34 mouse cellular contexts compared by ENCODE assay signal in the genomic region with DNA sequence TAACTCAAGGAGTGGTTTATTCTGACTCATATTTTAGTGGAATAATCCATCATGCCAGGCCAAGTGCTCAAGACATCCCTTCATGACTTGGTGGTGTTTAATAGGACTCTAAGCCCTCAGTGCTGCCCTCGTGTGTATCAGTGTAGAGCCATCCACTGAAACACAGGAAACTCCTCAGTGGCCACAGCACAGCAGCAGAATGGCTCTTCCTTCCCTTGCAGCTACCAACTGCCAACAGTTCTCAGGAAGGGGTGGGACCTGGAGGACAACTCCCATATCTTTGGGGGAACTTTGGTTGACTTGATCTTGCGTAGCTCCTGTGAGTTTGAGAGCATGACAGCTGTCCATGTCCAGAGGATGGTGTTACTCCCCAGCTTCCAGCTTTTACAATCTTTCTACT. TPM values are rescaled to one million over a fixed set of nuclear protein-coding genes. Genes with fewer than 3 reads are reported as not detected.
A peak's percentile ranks its signal among the peaks of the same experiment; 100 is the strongest.
DNase-seq lines count a peak whose midpoint lies in the region; ATAC-seq and TF ChIP-seq lines count a peak whose summit lies in the region.
"Had no signal": no experiment of that assay in that cellular context is flagged by ENCODE, and none has a peak within 500 bp of the region (broad histone marks: within the 10 kb centered on the region; RNA-seq: fewer than 3 reads in every experiment).

No protein-coding gene starts in this region.

- DNase-seq in kidney, postnatal 36 days: peak; percentile 21 to 37
- peak; percentile 15 for DNase-seq in CH12.LX (ENCODE audit: extremely low read depth)
- DNase-seq in fibroblast of lung, adult 2 months (ENCODE audit: low read depth): peak; percentile 8
- no peak for DNase-seq in Muller cell, postnatal 12 days (ENCODE audit: inconsistent ontology term)
- DNase-seq in yolk sac, embryonic 10.5 days (ENCODE audit: low spot score): no peak
- no peak for DNase-seq in adrenal gland, postnatal 10 days
- DNase-seq: adrenal gland, adult 8-10 months; cerebellum, adult 8-10 months; cerebellum, postnatal 36 days; heart, postnatal 10 days; kidney, postnatal 4 days; left cerebral cortex, postnatal 4 days; lung, postnatal 10 days; right cerebral cortex, postnatal 25 days; spleen, adult 18-20 months had no signal

- TF ChIP-seq RAD21 in CH12.LX (IDR thresholded peaks at IDR 0.05; ENCODE audit: low read depth, low read length): no peak

- H3K4me1 ChIP-seq in kidney, embryonic 14.5 days (ENCODE audit: control insufficient read depth, insufficient read depth, low read length): peaks cover 6% of the 10 kb centered on the region; the same call in 1 of the 2 replicates
- peaks cover 0 to 12% of the 10 kb centered on the region in 2 experiments; a peak in 2 of 4 replicates for H3K4me1 ChIP-seq in CH12.LX (ENCODE audit: control insufficient read depth in 1 of 2, insufficient read depth in 2 of 2)
- H3K4me1 ChIP-seq: heart, embryonic 12.5 days; hindbrain, embryonic 12.5 days; limb, embryonic 15.5 days; liver, embryonic 15.5 days; midbrain, embryonic 13.5 days had no signal

- H3K27me3 ChIP-seq in kidney, embryonic 14.5 days (ENCODE audit: control insufficient read depth, insufficient read depth, low read length): no peaks in the 10 kb centered on the region
- H3K27me3 ChIP-seq in CH12.LX (replicated peaks): no peaks in the 10 kb centered on the region
- H3K27me3 ChIP-seq: heart, embryonic 12.5 days; hindbrain, embryonic 12.5 days; limb, embryonic 15.5 days; liver, embryonic 15.5 days; midbrain, embryonic 13.5 days had no signal

- no peak overlapping the region for H3K9ac ChIP-seq in kidney, embryonic 14.5 days (ENCODE audit: low read depth, low read length)
- H3K9ac ChIP-seq in CH12.LX (ENCODE audit: insufficient read depth, low read depth): no peak overlapping the region
- H3K9ac ChIP-seq: heart, embryonic 12.5 days; hindbrain, embryonic 12.5 days; limb, embryonic 15.5 days; liver, embryonic 15.5 days; midbrain, embryonic 13.5 days had no signal

- H3K79me2 ChIP-seq in CH12.LX (replicated peaks; ENCODE audit: control insufficient read depth, extremely low read depth, insufficient read depth, poor library complexity, severe bottlenecking): no peaks in the 10 kb centered on the region

- no peak overlapping the region for H3K4me3 ChIP-seq in kidney, embryonic 14.5 days (ENCODE audit: low read length)
- no peak overlapping the region for H3K4me3 ChIP-seq in CH12.LX (replicated peaks in 1 of 3; ENCODE audit: low read depth in 2 of 3, low read length in 2 of 3, poor library complexity in 1 of 3)
- H3K4me3 ChIP-seq: heart, embryonic 12.5 days; hindbrain, embryonic 12.5 days; left cerebral cortex, adult 2 months; limb, embryonic 15.5 days; liver, embryonic 15.5 days; midbrain, embryonic 13.5 days had no signal

- in situ Hi-C loops in CH12.LX (cut with MboI; ENCODE audit: low pct_ligation_motif_present, low pct_unique_long_range_greater_than_20kb, low sequenced_read_pairs): no loop called here

- H3K36me3 ChIP-seq in kidney, embryonic 14.5 days (ENCODE audit: control insufficient read depth, insufficient read depth, low read length): peaks cover 32% of the 10 kb centered on the region
- H3K36me3 ChIP-seq in CH12.LX (replicated peaks in 1 of 2; ENCODE audit: control insufficient read depth in 1 of 2, insufficient read depth in 1 of 2, low read length in 1 of 2): peaks cover 41 to 68% of the 10 kb centered on the region in 2 experiments

- WGBS in kidney, embryonic 14.5 days: 87% methylated on average over 2 of the region's 2 CpGs

- TF ChIP-seq POLR2A in CH12.LX (IDR thresholded peaks at IDR 0.05; ENCODE audit: low read depth, low read length): no peak

- no peak for ATAC-seq in kidney, embryonic 14.5 days (ENCODE audit: low FRiP score, low TSS enrichment)
- ATAC-seq: activated CD4-positive, CD25-positive, alpha-beta regulatory T cell, adult 4 months; forebrain, embryonic 14.5 days; midbrain, embryonic 13.5 days had no signal

- no peak overlapping the region for H3K27ac ChIP-seq in kidney, embryonic 14.5 days (ENCODE audit: low read depth, low read length)
- no peak overlapping the region for H3K27ac ChIP-seq in CH12.LX (ENCODE audit: insufficient read depth, low read depth)
- H3K27ac ChIP-seq: hindbrain, embryonic 12.5 days; left cerebral cortex, adult 2 months; limb, embryonic 15.5 days; liver, embryonic 15.5 days; midbrain, embryonic 13.5 days had no signal

- dilution Hi-C loops in CH12.LX (cut with MboI; ENCODE audit: extremely low pct_ligation_motif_present, extremely low pct_unique_long_range_greater_than_20kb, low sequenced_read_pairs): no loop called here

- H3K4me2 ChIP-seq in kidney, embryonic 14.5 days (replicated peaks; ENCODE audit: low read depth, low read length): no peak overlapping the region
- no peak overlapping the region for H3K4me2 ChIP-seq in CH12.LX (ENCODE audit: insufficient read depth, low read depth, poor library complexity, severe bottlenecking)
- H3K4me2 ChIP-seq: heart, embryonic 12.5 days; hindbrain, embryonic 12.5 days; limb, embryonic 15.5 days; liver, embryonic 15.5 days; midbrain, embryonic 13.5 days had no signal

- TF ChIP-seq CTCF in CH12.LX (conservative IDR thresholded peaks at IDR 0.05 in 1 of 2, IDR thresholded peaks at IDR 0.05 in 1 of 2; ENCODE audit: low read depth in 2 of 2, low read length in 2 of 2): no peak

- no peaks in the 10 kb centered on the region for H3K9me3 ChIP-seq in kidney, embryonic 14.5 days (ENCODE audit: control insufficient read depth, low read length)
- H3K9me3 ChIP-seq in CH12.LX (replicated peaks; ENCODE audit: low read length): peaks cover 2% of the 10 kb centered on the region
- H3K9me3 ChIP-seq: heart, embryonic 12.5 days; limb, embryonic 15.5 days; liver, embryonic 15.5 days had no signal

- no peak for TF ChIP-seq EP300 in CH12.LX (IDR thresholded peaks at IDR 0.05; ENCODE audit: low read length)

TF ChIP-seq in CH12.LX, 34 proteins besides CTCF, POLR2A, EP300 and RAD21:
- TF ChIP-seq ZC3H11A (IDR thresholded peaks at IDR 0.05; ENCODE audit: low read depth, low read length) (no peak), ZKSCAN1 (IDR thresholded peaks at IDR 0.05; ENCODE audit: borderline replicate concordance, low read depth, low read length) (no peak), ETS1 (conservative IDR thresholded peaks at IDR 0.05; ENCODE audit: low read depth, low read length) (no peak), SIN3A (IDR thresholded peaks at IDR 0.05; ENCODE audit: low read length) (no peak), SMC3 (IDR thresholded peaks at IDR 0.05; ENCODE audit: low read depth, low read length) (no peak), UBTF (IDR thresholded peaks at IDR 0.05; ENCODE audit: low read depth, low read length) (no peak), TCF12 (IDR thresholded peaks at IDR 0.05; ENCODE audit: low read depth, low read length) (no peak), ZMIZ1 (IDR thresholded peaks at IDR 0.05; ENCODE audit: low read depth, low read length) (no peak), MXI1 (IDR thresholded peaks at IDR 0.05; ENCODE audit: low read depth, low read length) (no peak), JUN (IDR thresholded peaks at IDR 0.05; ENCODE audit: insufficient read depth, low read depth, low read length) (no peak)

RNA-seq across cellular contexts. Expression of a gene that starts 17.4 kb away (rescaled TPM):
- 29.5 and 38.2 TPM in 2 replicates for polyA plus RNA-seq in kidney, embryonic 14.5 days (2014; fragmentation: Nextera tagmentation; extraction: Ambion mirVana)
- total RNA-seq in CH12.LX (2012; rRNA removed) (20.7 and 21.4 TPM in 2 replicates), CH12.LX (2014; rRNA removed) (15.9 and 19.1 TPM in 2 replicates)
- 22.7 and 24.1 TPM in 2 replicates for polyA plus RNA-seq in CH12.LX (2012; ENCODE audit: insufficient read length, low read depth)
- 10 to 100 TPM; 48.6 to 49.4 TPM for total RNA-seq in adrenal gland, postnatal 10 days (2021)

RNA-seq across cellular contexts. Expression of a gene that starts 18.8 kb away (rescaled TPM):
- 1.1 TPM in 1 of 2 replicates, not detected in the other for polyA plus RNA-seq in kidney, embryonic 14.5 days (2014; fragmentation: Nextera tagmentation; extraction: Ambion mirVana)
- total RNA-seq in CH12.LX (2012; rRNA removed) (not detected in 2 replicates), CH12.LX (2014; rRNA removed) (not detected in 2 replicates)
- polyA plus RNA-seq in CH12.LX (2012; ENCODE audit: insufficient read length, low read depth): 0.44 TPM in 1 of 2 replicates, not detected in the other
- total RNA-seq in adrenal gland, postnatal 10 days (2021): 1 to 10 TPM in 1 of 2 experiments, under 1 TPM in 1; 0.48 to 1.6 TPM
- total RNA-seq: ES-E14; monocyte, adult 5-6 weeks had no signal
- polyA plus RNA-seq: embryonic facial prominence, embryonic 14.5 days; forebrain, embryonic 14.5 days; heart, embryonic 12.5 days; hindbrain, embryonic 12.5 days; intestine, postnatal 0 days; limb, embryonic 15.5 days; liver, embryonic 15.5 days; thymus, postnatal 0 days had no signal

RNA-seq across cellular contexts. Expression of a gene that starts 27.1 kb away (rescaled TPM):
- polyA plus RNA-seq in kidney, embryonic 14.5 days (2014; fragmentation: Nextera tagmentation; extraction: Ambion mirVana): 30.7 and 35.0 TPM in 2 replicates
- total RNA-seq in CH12.LX (2012; rRNA removed): 52.6 and 55.0 TPM in 2 replicates
- total RNA-seq in CH12.LX (2014; rRNA removed): 99.1 and 112 TPM in 2 replicates
- polyA plus RNA-seq in CH12.LX (2012; ENCODE audit: insufficient read length, low read depth): 65.4 and 69.9 TPM in 2 replicates
- 10 to 100 TPM; 48.6 to 62.1 TPM for total RNA-seq in adrenal gland, postnatal 10 days (2021)

RNA-seq across cellular contexts. Expression of a gene that starts 33.4 kb away (rescaled TPM):
- not detected in 2 replicates for polyA plus RNA-seq in kidney, embryonic 14.5 days (2014; fragmentation: Nextera tagmentation; extraction: Ambion mirVana)
- total RNA-seq in CH12.LX (2012; rRNA removed): not detected in 2 replicates
- not detected in 2 replicates for total RNA-seq in CH12.LX (2014; rRNA removed)
- polyA plus RNA-seq in CH12.LX (2012; ENCODE audit: insufficient read length, low read depth): not detected in 2 replicates
- not detected for total RNA-seq in adrenal gland, postnatal 10 days (2021)
- total RNA-seq: adrenal gland, adult 8-10 months; ES-E14; gastrocnemius, adult 8-10 months; heart, postnatal 10 days; layer of hippocampus, postnatal 10 days; left cerebral cortex, adult 2 months; left cerebral cortex, postnatal 4 days; monocyte, adult 5-6 weeks had no signal
- polyA plus RNA-seq: activated CD4-positive, CD25-positive, alpha-beta regulatory T cell, adult 4 months; brain, embryonic 14.5 days; embryonic facial prominence, embryonic 14.5 days; forebrain, embryonic 14.5 days; gonadal fat pad, adult 2 months; heart, embryonic 12.5 days; hindbrain, embryonic 12.5 days; intestine, postnatal 0 days; limb, embryonic 15.5 days; liver, embryonic 15.5 days; midbrain, embryonic 13.5 days; thymus, postnatal 0 days; urinary bladder, adult 2 months had no signal

RNA-seq across cellular contexts. Expression of a gene that starts 43.6 kb away (rescaled TPM):
- not detected in 2 replicates for polyA plus RNA-seq in kidney, embryonic 14.5 days (2014; fragmentation: Nextera tagmentation; extraction: Ambion mirVana)
- total RNA-seq in CH12.LX (2012; rRNA removed) (not detected in 2 replicates), CH12.LX (2014; rRNA removed) (not detected in 2 replicates)
- not detected in 2 replicates for polyA plus RNA-seq in CH12.LX (2012; ENCODE audit: insufficient read length, low read depth)
- total RNA-seq in adrenal gland, postnatal 10 days (2021): not detected
- total RNA-seq: adrenal gland, adult 8-10 months; ES-E14; gastrocnemius, adult 8-10 months; heart, postnatal 10 days; layer of hippocampus, postnatal 10 days; left cerebral cortex, adult 2 months; left cerebral cortex, postnatal 4 days; monocyte, adult 5-6 weeks had no signal
- polyA plus RNA-seq: activated CD4-positive, CD25-positive, alpha-beta regulatory T cell, adult 4 months; brain, embryonic 14.5 days; embryonic facial prominence, embryonic 14.5 days; forebrain, embryonic 14.5 days; gonadal fat pad, adult 2 months; heart, embryonic 12.5 days; hindbrain, embryonic 12.5 days; intestine, postnatal 0 days; limb, embryonic 15.5 days; liver, embryonic 15.5 days; midbrain, embryonic 13.5 days; thymus, postnatal 0 days; urinary bladder, adult 2 months had no signal

Comparison
In these comparisons a context has a peak if more than half of its experiments do, and no peak if none do; other contexts are left out.
1. DNase-seq: peak in kidney, postnatal 36 days (2 of 2), CH12.LX (single experiment) and fibroblast of lung, adult 2 months (single experiment); none in Muller cell, postnatal 12 days (single experiment), yolk sac, embryonic 10.5 days (single experiment) and adrenal gland, postnatal 10 days (single experiment).